Mouse (Mus musculus): ENCODE measurements around the gene Nbdy. TPM values are rescaled to one million over a fixed set of nuclear protein-coding genes. Genes with fewer than 3 reads are reported as not detected.

The Nbdy gene
- total and polyA plus RNA-seq, 3 experiments = 59.2 to 89.1 (median 81.5) TPM

DNA sequence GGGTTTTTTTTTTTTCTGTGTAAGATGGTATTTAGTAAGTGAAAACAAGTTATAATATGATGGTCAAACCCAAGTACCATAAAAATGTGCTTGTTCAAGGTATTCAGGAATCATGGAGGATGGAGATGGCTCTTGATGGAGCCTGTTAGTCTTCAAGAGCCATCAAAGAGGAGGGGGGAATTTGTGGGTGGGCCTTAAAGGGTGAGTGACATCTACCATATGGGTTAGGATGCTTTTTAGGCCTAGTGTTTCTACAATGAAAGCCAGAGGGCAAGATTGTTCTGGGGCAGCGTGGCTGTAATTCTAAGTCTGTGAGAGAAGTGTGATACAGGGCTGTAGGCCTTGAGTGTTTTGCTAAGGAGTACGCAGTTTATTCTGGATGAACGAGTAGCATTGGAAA lies 1.0 kb downstream of the Nbdy start:
- H3K36me3 ChIP-seq (replicated peaks) = peaks cover 8% of the 10 kb centered on the region
- 0 out of 2 replicates have a peak, but pooled peaks have one; percentile 6 for ATAC-seq (ENCODE audit: extremely low read depth, insufficient number of reproducible peaks, low FRiP score, poor library complexity, severe bottlenecking)
- H3K4me3 ChIP-seq (ENCODE audit: low read depth, low read length) = peak overlapping the region; percentile 73
- no peaks in the 10 kb centered on the region for H3K9me3 ChIP-seq (replicated peaks)
- no peaks in the 10 kb centered on the region for H3K27me3 ChIP-seq (ENCODE audit: insufficient read depth, low read length)
- H3K4me1 ChIP-seq (ENCODE audit: insufficient read depth, low read depth, low read length) = peaks cover 6% of the 10 kb centered on the region; the same call in 1 of the 2 replicates
- TF ChIP-seq GATA2 (IDR thresholded peaks at IDR 0.05; ENCODE audit: borderline replicate concordance, low read depth, low read length) (no peak), TAL1 (conservative IDR thresholded peaks at IDR 0.05; ENCODE audit: low read depth, low read length) (no peak), CTCF (IDR thresholded peaks at IDR 0.05; ENCODE audit: low read depth, low read length) (no peak), POLR2AphosphoS5 (IDR thresholded peaks at IDR 0.05; ENCODE audit: insufficient replicate concordance, low read depth, low read length) (no peak), GATA1 (IDR thresholded peaks at IDR 0.05; ENCODE audit: borderline replicate concordance, low read length) (no peak)
- no peak for DNase-seq (ENCODE audit: low spot score)

DNA sequence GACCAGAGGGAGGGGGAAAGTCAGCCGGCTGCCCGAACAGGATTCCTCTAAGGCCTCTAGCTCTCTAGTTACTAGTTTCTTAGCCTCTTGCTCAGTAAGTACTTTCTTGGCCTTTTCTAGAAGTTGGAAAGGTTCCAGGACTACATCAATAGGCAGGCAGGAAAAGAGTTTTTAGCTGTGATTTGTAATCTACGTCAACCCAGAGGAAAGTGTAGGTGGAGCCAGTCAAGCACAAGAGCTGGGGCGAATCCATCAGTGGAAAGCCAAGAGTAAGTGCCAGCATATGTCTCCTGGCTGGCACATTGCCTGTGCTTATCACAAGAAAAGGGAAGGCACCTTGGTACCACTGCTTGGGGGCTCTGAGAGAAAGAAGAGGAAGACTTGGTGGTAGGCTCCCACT lies 12.3 kb downstream of the Nbdy start:
- no peaks in the 10 kb centered on the region for H3K27me3 ChIP-seq (ENCODE audit: insufficient read depth, low read length)
- ATAC-seq (ENCODE audit: extremely low read depth, insufficient number of reproducible peaks, low FRiP score, poor library complexity, severe bottlenecking) = no peak
- H3K4me1 ChIP-seq (ENCODE audit: insufficient read depth, low read depth, low read length) = no peaks in the 10 kb centered on the region
- DNase-seq (ENCODE audit: low spot score) = no peak
- TF ChIP-seq POLR2AphosphoS5 (IDR thresholded peaks at IDR 0.05; ENCODE audit: insufficient replicate concordance, low read depth, low read length) = no peak
- TF ChIP-seq TAL1 (conservative IDR thresholded peaks at IDR 0.05; ENCODE audit: low read depth, low read length) = no peak
- TF ChIP-seq CTCF (IDR thresholded peaks at IDR 0.05; ENCODE audit: low read depth, low read length) = no peak
- no peak for TF ChIP-seq GATA2 (IDR thresholded peaks at IDR 0.05; ENCODE audit: borderline replicate concordance, low read depth, low read length)
- TF ChIP-seq GATA1 (IDR thresholded peaks at IDR 0.05; ENCODE audit: borderline replicate concordance, low read length) = no peak
- H3K36me3 ChIP-seq (replicated peaks) = peaks cover 45% of the 10 kb centered on the region
- H3K9me3 ChIP-seq (replicated peaks) = no peaks in the 10 kb centered on the region
- no peak overlapping the region for H3K4me3 ChIP-seq (ENCODE audit: low read depth, low read length)

DNA sequence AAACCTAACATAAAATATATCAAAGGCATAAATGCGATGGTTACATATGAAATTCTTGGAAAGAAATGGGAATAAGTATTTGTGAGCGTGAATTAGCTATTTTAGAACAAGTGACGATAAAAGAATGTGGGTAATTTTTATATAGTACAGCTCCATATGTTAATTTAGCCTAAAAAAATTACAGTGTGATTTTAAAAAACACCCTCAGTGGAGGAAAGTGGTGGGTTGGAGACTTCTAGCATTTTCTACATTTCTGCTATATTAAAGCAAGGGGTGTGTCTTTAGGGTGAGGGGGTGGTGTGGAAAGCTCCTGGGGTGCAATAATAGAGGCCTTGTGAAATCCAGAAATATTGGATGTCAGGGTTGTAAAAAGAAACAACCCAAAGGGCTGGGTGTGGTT lies 19.1 kb downstream of the Nbdy start:
- TF ChIP-seq CTCF (IDR thresholded peaks at IDR 0.05; ENCODE audit: low read depth, low read length) = no peak
- no peak for TF ChIP-seq TAL1 (conservative IDR thresholded peaks at IDR 0.05; ENCODE audit: low read depth, low read length)
- TF ChIP-seq GATA1 (IDR thresholded peaks at IDR 0.05; ENCODE audit: borderline replicate concordance, low read length) = no peak
- no peak for TF ChIP-seq POLR2AphosphoS5 (IDR thresholded peaks at IDR 0.05; ENCODE audit: insufficient replicate concordance, low read depth, low read length)
- no peak for TF ChIP-seq GATA2 (IDR thresholded peaks at IDR 0.05; ENCODE audit: borderline replicate concordance, low read depth, low read length)
- DNase-seq (ENCODE audit: low spot score) (no peak), ATAC-seq (ENCODE audit: extremely low read depth, insufficient number of reproducible peaks, low FRiP score, poor library complexity, severe bottlenecking) (no peak)
- Histone ChIP-seq H3K9me3 (replicated peaks) (no peaks in the 10 kb centered on the region), H3K27me3 (ENCODE audit: insufficient read depth, low read length) (no peaks in the 10 kb centered on the region), H3K4me1 (ENCODE audit: insufficient read depth, low read depth, low read length) (no peaks in the 10 kb centered on the region), H3K36me3 (replicated peaks) (peaks cover 11% of the 10 kb centered on the region), H3K4me3 (ENCODE audit: low read depth, low read length) (no peak overlapping the region)

DNA sequence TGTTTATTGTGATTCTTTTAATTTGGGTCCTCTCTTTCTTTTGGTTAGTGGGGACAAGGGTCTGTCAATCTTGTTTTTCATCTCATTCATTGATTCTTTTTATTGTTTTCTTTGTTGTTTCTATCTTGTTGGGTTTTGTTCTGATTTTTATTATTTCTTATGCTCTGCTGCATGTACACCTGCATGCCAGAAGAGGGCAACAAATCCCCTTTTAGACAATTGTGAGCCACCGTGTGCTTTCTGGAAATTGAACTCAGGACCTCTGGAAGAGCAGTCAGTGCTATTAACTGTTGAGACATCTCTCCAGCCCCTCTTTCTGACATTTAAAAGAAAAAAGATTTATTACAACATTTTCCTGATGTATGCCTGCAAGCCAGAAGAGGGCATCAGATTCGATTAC lies 25.8 kb downstream of the Nbdy start:
- Histone ChIP-seq H3K4me3 (ENCODE audit: low read depth, low read length) (no peak overlapping the region), H3K27me3 (ENCODE audit: insufficient read depth, low read length) (no peaks in the 10 kb centered on the region; the same call in 1 of the 2 replicates), H3K9me3 (replicated peaks) (no peaks in the 10 kb centered on the region), H3K4me1 (ENCODE audit: insufficient read depth, low read depth, low read length) (no peaks in the 10 kb centered on the region), H3K36me3 (replicated peaks) (no peaks in the 10 kb centered on the region)
- TF ChIP-seq GATA2 (IDR thresholded peaks at IDR 0.05; ENCODE audit: borderline replicate concordance, low read depth, low read length) (no peak), TAL1 (conservative IDR thresholded peaks at IDR 0.05; ENCODE audit: low read depth, low read length) (no peak), GATA1 (IDR thresholded peaks at IDR 0.05; ENCODE audit: borderline replicate concordance, low read length) (no peak), CTCF (IDR thresholded peaks at IDR 0.05; ENCODE audit: low read depth, low read length) (no peak), POLR2AphosphoS5 (IDR thresholded peaks at IDR 0.05; ENCODE audit: insufficient replicate concordance, low read depth, low read length) (no peak)
- DNase-seq (ENCODE audit: low spot score) (no peak), ATAC-seq (ENCODE audit: extremely low read depth, insufficient number of reproducible peaks, low FRiP score, poor library complexity, severe bottlenecking) (no peak)

Other genes with a start within 250 kb of the Nbdy start
- 53.7 and 61.5 TPM in 2 replicates for gene Ubqln2, start 225.4 kb upstream of the Nbdy start, total RNA-seq (2014; fragmentation: Nextera tagmentation)
- 5.9 TPM in 2 replicates for gene Ubqln2, start 225.4 kb upstream of the Nbdy start, total RNA-seq (2017)
- gene Ubqln2, start 225.4 kb upstream of the Nbdy start, polyA plus RNA-seq (2012) = 68.3 and 88.9 TPM in 2 replicates
- not detected in 2 replicates for gene Cypt3, start 165.0 kb upstream of the Nbdy start, total RNA-seq (2014; fragmentation: Nextera tagmentation)
- not detected in 2 replicates for gene Cypt3, start 165.0 kb upstream of the Nbdy start, total RNA-seq (2017)
- gene Cypt3, start 165.0 kb upstream of the Nbdy start, polyA plus RNA-seq (2012) = not detected in 2 replicates
- not detected in 2 replicates for gene Kctd12b, start 27.2 kb upstream of the Nbdy start, total RNA-seq (2014; fragmentation: Nextera tagmentation)
- gene Kctd12b, start 27.2 kb upstream of the Nbdy start, total RNA-seq (2017) = 0.11 TPM in 1 of 2 replicates, not detected in the other
- gene Kctd12b, start 27.2 kb upstream of the Nbdy start, polyA plus RNA-seq (2012) = not detected in 2 replicates
- not detected in 2 replicates for gene Spin2c, start 108.6 kb downstream of the Nbdy start, total RNA-seq (2014; fragmentation: Nextera tagmentation)
- 0.11 TPM in 1 of 2 replicates, not detected in the other for gene Spin2c, start 108.6 kb downstream of the Nbdy start, total RNA-seq (2017)
- gene Spin2c, start 108.6 kb downstream of the Nbdy start, polyA plus RNA-seq (2012) = not detected in 2 replicates

All from G1E (cell line).